Mouse (Mus musculus): Measurements from ENCODE around the gene Gm6871.
"Not testable (repeated sequence)": the region's sequence is repeated elsewhere in the genome, so short reads cannot be mapped to it uniquely, and the experiment has no call there.

Gene Gm6871

DNA sequence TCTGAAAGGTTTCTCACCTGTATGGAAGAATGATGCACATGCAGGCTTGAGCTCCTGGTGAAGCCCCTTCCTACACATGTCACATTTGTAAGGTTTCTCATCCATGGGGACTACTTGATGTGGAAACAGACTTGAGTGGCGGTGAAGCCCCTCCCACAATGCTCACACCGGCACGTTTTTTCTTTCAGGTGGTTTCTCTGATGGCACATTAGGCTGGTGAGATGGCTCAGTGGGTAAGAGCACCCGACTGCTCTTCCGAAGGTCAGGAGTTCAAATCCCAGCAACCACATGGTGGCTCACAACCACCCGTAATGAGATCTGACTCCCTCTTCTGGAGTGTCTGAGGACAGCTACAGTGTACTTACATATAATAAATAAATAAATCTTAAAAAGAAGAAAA lies at the start of gene Gm6871:
Gene Gm6871, minus strand, starts transcription at position 101 of the 400 bp plus-strand sequence.
- not testable (repeated sequence) for DNase-seq (ENCODE audit: low spot score)

DNA sequence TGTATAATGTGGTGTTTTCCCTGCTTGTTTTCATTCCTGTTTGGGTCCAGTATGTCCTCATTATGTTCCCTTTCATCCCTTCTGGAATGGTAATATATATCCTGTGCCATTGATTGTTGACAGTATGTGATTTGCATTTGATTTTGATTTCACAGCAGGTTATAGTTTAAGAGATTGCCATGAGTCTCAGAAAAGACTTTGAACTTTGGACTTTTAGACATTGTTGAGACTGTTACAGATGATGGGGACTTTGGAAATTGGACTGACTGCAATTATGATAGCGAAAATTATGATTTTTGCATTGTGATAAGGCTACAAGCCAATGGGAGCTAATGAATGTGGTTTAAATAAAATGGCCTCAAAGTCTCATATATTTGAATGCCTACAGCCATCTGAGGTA lies 42.8 kb upstream of the Gm6871 start:
- not testable (repeated sequence) for DNase-seq (ENCODE audit: low spot score)

- no peak for DNase-seq (ENCODE audit: low spot score)
Measured at GRCm38 (mm10) chr7:41611654-41612053, 38.2 kb upstream of the Gm6871 start.

DNA sequence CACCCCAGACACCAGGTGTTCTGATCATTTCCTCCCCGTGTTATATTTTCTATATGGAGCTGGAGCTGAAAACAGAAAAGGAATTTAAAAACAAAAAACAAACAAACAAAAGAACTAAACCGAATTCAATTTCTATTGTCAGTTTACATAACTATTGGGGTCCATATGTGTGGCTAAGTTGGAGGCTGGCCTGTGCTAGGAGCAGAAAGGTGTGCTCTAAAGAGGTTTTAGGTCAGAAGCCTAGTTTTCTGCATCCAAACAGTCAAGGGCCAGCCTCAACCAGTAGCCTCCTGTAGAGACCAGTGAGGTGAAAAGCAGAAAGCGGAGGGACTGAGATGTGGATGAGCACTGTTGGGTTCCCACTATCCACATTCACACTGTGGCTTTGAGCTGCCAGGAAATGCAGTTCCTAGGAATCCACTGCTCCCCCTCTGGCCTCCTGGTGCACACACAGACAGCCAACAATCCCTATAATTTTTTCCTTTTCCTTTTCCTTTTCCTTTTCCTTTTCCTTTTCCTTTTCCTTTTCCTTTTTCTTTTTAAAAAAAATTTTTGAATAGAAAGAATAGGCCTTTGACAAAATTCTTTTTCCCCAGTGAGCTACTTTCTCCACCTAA lies 26.6 kb upstream of the Gm6871 start:
- DNase-seq (ENCODE audit: low spot score): peak; percentile 36

- DNase-seq (ENCODE audit: low spot score): peak; percentile 94
Measured at GRCm38 (mm10) chr7:41599034-41599813, 25.8 kb upstream of the Gm6871 start, which contains the start of gene 2610021A01Rik. 2610021A01Rik (plus strand) TSS chr7:41599230.

- DNase-seq (ENCODE audit: low spot score): no peak
Measured at GRCm38 (mm10) chr7:41598615-41599014, 25.2 kb upstream of the Gm6871 start.

- DNase-seq (ENCODE audit: low spot score): not testable (repeated sequence)
Measured at GRCm38 (mm10) chr7:41587831-41588230, 14.4 kb upstream of the Gm6871 start.

- no peak for DNase-seq (ENCODE audit: low spot score)
Measured at GRCm38 (mm10) chr7:41582028-41582427, 8.6 kb upstream of the Gm6871 start.

GRCm38 (mm10) chr7:41577956-41578355 lies 4.5 kb upstream of the Gm6871 start:
- DNase-seq (ENCODE audit: low spot score): no peak

GRCm38 (mm10) chr7:41560681-41561080 lies 12.8 kb downstream of the Gm6871 start:
- DNase-seq (ENCODE audit: low spot score): no peak

- no peak for DNase-seq (ENCODE audit: low spot score)
Measured at GRCm38 (mm10) chr7:41512672-41513071, 60.8 kb downstream of the Gm6871 start.

- DNase-seq (ENCODE audit: low spot score): no peak
Measured at GRCm38 (mm10) chr7:41512207-41512606, 61.3 kb downstream of the Gm6871 start.

DNA sequence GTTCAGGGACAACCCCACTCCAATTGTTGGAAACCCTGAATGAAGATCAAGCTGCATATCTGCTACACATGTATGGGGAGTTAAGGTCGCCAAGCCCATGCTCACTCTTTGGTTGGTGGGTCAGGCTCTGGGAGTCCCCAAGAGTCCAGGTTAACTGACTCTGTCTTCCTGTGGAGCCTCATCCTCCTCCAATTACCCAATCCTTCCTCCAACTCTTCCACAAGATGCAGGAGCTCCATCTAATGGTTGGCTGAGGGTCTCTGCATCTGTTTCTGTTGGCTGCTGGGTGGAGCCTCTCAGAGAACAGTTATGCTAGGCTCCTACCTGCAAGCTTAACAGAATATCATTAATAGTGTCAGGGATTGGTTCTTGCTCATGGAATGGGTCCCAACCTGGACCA lies 71.1 kb downstream of the Gm6871 start:
- no peak for DNase-seq (ENCODE audit: low spot score)

DNA sequence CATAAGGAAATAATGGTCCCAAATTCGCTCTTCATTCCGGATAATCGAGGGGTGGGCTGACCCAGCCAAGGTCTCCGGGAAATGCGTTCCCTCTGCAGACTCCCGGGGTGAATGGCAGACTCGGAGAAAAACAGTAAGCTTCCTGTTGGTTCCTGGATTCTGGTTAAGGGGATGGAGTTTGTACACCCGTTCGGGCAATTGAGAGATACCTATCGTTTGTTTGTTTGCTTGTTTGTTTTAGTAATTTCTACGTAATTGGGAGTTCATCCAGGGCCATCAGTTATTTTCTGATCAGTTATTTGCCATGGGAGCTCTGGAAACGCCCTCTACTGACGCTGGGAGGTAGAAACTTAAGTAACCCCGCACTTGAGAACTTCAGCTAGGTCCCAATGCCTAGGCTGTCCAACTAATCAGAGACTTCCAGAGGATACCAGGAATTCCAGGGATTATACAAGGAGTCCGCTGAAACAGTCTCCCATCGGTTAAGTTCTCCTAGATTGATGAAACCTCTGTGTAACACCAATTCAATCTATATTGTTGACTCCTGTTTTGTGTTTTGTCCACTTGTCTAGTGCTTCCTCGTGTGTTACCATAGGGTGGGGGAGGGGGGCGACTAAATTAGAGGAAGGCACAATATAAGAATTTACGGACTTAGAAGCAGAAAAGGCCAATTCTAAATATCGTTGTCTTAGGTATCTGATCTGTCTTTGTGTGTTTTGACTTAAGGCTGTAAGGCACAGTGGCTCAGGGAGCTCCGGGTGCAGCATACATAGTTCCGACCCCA lies 73.1 kb downstream of the Gm6871 start:
- DNase-seq (ENCODE audit: low spot score): peak; percentile 63

DNA sequence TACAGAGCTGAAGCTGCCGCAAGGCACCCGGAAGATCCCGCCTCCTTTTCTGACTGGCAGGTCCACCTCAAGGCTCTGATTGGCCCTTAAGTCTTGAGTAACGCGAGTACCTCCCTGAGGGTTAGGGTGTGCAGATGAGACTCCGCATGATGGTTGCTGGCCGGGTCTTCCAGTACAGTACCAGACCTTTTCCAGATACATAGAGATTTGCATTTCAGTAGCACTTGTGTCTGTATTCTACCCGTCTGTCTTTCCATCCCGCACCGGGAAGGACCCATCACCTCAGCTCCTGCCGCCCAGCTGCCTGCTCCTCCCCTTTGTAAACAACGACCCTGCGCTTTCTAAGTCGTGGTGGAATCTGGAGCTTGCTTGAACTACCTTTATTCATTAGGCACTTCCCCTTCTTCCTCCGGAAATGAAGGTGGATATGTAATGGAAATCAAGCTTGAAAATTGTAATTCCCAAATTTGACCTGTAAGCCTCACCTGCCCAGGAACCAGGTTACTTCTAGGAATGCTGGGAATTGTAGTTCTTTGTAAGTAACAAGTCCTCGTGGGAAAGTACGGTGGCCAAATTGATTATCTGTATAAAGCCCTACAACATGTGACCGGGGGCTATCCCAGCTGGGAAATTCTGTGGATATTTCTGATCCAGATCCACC lies 73.9 kb downstream of the Gm6871 start, which contains the start of the genes Gm20449 and AW146154:
Gene Gm20449, minus strand, starts transcription at position 29 of the 661 bp plus-strand sequence.
Gene AW146154, minus strand, starts transcription at position 502 of the 661 bp plus-strand sequence.
- DNase-seq (ENCODE audit: low spot score): peak; percentile 90

DNA sequence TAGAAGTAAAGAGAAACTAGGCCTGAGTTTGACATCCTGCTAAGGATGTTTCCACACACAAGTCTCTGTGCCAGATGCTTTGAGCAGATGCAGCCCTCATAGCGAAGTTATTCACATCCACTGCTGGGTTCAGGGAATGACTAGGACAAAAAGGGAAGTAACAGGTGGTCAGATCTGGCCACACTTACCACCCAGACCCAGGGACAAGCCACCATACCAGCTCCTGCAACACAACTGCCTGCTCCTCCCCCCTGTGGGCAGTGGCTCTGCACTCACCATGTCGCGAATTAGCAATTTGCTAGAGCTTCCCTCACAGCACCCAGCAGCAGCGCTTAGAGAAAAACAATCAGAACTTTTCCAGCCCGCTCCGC lies 74.5 kb downstream of the Gm6871 start:
- not testable (repeated sequence) for DNase-seq (ENCODE audit: low spot score)

DNA sequence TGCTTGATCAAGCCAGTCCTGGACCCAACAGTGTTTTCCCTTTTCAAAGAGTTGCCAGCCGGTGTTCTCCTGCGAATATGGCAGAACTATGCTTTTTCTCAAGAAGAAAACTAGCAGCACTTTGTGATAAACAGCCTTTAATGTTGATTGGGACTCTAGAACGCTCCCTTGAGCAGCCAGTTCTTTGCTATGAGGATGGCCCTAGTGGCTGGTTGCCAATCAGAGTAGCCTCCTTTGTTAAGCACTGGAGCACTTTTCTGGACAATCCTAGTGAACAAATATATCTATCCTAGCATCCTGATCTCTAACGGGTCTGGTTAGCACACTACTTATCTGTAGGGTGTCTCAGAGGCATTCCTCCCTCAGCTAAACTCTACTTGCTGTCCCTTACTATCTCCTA lies 75.0 kb downstream of the Gm6871 start:
- DNase-seq (ENCODE audit: low spot score): not testable (repeated sequence)

DNA sequence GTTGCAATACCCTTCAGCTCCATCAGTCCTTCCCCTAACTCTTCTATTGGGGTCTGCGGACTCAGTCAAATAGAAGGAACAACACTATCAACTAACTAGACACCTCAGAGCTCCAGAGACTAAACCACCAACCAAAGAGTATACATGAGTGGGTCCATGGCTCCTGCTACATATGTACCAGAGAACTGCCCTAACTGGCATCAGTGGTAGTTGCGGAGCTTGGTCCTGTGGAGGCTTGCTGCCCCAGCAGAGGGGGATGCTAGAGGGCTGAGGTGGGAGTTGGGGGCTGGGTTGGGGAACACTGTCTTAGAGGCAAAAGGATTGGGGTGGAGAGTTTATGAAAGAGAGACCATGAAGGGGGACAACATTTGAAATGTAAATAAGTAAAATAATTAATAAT lies 75.6 kb downstream of the Gm6871 start:
- DNase-seq (ENCODE audit: low spot score): no peak
